Mouse (Mus musculus) c-Kit-positive CD71-negative TER-119-negative erythroid progenitor cells, embryonic 14.5 days (primary cell): Measurements from ENCODE around the gene 1700010B08Rik.

Experiments used
- DNase-seq: peaks from one replicate; pipeline ENCODE4 v3.0.0-alpha.2; 2013; ENCODE audit warnings: low read depth

The 1700010B08Rik gene

GRCm38 (mm10) chr2:173722251-173722857, 3.1 kb downstream of the 1700010B08Rik start:
- DNase-seq = no peak

GRCm38 (mm10) chr2:173724382-173724781, 5.2 kb downstream of the 1700010B08Rik start:
- DNase-seq = no peak

DNA sequence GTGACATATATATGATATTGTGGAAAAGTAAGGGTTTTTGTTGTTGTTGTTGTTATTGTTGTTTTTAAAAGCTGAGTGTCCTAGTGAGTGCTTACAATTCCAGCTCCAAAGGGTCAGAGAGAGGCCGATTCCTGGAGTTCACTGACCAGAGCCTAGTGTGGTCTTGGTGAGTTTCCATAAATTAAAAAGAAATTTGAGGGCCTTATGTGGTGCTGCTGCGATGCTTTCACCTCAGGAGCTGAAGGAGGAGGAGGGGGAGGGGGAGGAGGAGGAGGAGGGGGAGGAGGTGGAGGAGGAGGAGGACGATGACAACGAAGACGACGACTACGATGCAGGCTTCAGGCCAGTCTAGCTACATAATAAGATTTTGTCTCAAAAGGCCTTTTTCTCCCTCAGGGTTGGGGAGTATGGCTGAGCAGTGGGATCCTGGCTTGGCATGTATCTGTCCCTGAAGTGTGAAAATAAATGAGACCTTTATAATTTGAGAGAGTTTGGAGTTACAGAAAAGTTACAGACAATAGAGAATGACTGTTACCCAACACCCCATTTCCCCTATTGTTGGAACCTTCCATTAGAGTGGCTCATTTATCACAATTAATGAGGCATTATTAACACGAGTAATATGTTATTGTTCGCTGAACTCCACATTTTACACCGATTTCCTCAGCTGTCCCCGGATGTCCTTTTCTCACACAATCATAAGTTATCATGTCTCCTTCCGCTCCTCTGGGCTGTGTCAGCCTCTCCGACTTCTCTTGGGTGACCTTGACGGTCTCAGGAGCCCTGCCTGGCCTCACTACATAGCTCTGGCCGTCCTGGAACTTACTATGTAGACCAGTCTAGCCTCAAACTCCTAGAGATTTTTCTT, 6.0 kb downstream of the 1700010B08Rik start:
- DNase-seq = no peak

DNA sequence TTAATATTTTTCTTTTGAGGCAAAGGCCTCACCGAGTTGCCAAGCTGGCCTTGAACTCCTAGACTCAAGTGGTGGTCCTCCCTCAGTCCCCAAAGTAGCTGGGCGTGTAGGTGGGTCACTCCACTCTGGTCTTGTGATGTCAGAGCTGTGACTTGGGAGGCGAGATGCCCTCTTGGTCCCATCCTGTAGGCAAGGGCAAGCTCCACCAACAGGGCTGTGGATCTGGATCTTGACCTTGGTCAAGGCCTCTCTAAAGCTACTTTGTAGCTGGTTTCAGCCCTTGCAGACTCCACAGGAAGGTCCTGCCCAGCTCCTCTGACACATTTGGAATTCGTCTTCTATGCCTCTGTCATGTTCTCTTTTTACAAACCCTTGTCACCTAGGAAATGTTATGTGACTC, 6.6 kb downstream of the 1700010B08Rik start:
- DNase-seq = no peak

- DNase-seq = no peak
Measured at GRCm38 (mm10) chr2:173730444-173730966, 11.3 kb downstream of the 1700010B08Rik start.

- DNase-seq = no peak
Measured at GRCm38 (mm10) chr2:173734426-173734825, 15.2 kb downstream of the 1700010B08Rik start.

- peak; percentile 94 for DNase-seq
Measured at GRCm38 (mm10) chr2:173737222-173737989, 18.2 kb downstream of the 1700010B08Rik start, which contains the start of gene Vapb. Gene Vapb (plus strand): TSS chr2:173737511.

DNA sequence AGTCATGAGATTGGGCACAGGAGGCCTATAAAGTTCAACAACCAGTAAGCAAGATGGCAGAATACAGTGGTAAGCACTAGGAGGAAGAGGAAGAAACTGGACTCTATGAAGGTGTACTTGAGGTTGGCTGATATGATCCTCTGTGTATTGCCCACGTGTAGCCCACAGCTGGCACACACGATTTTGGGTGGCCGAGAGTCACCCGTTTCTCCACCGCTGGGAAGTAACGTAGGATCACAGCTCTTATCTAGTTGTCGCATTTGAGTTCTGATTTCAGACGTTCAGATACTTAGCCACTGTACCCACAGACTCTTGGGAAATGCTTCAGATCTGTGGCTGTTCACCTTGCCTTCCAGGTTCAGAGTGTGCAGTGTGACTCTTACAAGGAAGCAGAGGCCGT, 19.0 kb downstream of the 1700010B08Rik start:
- DNase-seq = no peak

DNA sequence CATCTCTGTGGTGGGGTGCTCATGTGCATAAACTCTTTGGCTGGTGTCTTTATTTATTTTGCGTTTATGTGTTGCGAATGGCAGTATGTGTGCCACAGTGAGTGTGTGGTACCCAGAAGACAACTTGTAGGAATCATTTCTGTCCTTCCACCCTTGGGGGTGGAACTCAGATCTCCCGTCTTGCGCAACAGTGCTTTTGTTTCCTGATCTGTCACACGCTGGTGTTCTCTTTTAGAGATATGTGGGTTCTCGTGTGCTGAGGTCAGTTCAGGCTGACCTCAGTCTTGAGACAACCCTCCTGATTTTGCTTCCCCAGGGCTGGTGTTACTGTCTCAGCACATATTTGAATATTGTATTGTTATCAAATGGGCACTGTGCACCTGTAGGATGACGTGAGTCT, 19.9 kb downstream of the 1700010B08Rik start:
- no peak for DNase-seq

GRCm38 (mm10) chr2:173742090-173742489, 22.9 kb downstream of the 1700010B08Rik start:
- DNase-seq = no peak

GRCm38 (mm10) chr2:173742744-173743143, 23.5 kb downstream of the 1700010B08Rik start:
- DNase-seq = no peak

DNA sequence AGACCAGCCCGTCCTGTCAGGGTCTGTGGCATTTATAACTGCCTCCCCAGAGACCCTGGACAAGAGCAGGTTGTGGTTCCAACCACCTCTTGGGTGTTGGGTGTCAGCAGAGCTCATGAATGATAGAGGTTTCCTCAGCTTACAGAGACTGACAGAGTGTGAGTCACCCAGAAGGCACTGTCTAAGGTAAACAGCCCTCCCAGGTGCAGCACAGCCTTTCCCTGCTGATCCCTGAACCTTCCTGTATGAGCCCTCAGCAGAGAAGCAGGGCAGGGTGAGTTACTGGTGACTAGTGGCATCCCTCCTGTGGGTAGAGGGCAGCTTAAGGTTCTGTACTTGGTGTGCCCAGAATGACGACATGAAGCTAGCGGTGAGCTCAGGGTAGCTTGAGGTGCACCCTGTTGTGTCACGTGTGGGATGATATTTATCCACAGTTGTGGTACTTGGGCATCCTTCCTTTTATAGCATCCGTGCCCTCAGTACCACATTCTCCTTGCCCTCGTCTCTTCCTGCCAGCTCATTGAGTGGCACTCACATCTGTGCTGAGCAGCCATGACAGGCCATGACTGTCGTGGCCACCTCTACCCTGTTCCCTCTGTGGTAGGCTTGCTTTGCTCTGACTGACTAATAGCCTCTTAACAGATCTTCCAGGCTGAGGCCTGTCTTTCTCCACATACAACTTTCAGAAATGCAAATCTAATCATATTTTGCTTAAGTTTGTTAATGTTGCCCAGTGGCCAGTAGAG, 25.0 kb downstream of the 1700010B08Rik start:
- no peak for DNase-seq

DNA sequence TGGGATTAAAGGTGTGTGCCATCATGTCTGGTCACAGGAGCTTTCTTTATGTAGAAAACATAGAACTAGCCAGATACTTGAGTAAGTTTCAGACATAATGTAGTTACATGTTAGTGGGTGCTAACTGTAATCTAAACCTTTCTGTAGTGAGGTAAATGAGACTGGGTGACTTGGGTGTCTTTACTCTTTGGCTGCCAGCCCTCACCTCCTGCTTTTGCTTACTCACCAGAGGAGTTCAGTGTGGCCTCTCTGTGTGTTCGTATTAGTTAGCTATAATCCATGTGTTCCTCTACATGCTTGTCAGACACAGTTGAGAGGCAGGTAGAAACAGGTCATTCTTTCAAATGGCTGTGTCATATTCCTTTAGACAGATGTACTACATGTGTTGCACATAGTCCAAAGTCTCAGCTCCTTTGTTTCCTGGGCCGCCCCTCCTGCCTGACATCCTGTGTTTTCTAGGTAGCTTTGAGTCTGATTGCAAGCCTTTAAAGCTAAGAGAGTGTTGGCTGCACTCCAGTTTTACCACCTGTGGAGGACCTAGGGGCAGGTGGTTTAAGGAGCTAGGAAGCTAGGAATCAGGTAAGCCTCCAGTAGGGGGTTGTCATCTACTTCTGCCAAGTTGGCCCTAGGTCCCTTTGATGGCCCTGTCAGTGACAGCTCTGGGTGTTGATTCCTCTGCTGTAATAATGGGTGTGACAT, 29.9 kb downstream of the 1700010B08Rik start:
- DNase-seq = no peak

- DNase-seq = no peak
Measured at GRCm38 (mm10) chr2:173755433-173756144, 36.4 kb downstream of the 1700010B08Rik start.

DNA sequence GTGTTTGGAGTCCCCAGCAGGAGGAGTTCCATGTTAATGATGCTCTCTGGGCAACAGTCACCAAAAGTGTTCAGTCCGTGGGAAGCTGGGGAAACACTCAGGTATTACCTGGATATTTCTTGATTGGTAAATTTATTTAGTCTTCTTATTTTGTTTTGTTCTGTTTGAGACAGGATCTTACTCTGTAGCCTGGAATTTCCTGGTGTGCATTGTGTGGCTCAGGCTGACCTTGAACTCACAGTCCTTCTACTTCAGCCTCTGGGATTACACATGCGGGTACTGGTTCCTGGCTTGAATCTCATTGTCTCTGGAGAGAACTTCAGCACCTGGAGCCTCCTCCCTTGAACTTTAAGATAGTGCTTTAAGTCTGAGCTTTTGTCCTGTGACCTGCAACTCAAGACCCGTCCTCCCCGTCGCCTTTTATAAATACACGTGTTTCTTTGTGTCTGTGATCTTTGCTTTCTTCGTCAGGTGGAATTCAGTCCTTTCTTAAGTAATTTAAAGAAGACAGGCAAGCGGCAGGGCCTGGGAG, 38.5 kb downstream of the 1700010B08Rik start:
- no peak for DNase-seq

GRCm38 (mm10) chr2:173760607-173761006, 41.4 kb downstream of the 1700010B08Rik start:
- no peak for DNase-seq

- no peak for DNase-seq
Measured at GRCm38 (mm10) chr2:173764629-173765028, 45.4 kb downstream of the 1700010B08Rik start.

DNA sequence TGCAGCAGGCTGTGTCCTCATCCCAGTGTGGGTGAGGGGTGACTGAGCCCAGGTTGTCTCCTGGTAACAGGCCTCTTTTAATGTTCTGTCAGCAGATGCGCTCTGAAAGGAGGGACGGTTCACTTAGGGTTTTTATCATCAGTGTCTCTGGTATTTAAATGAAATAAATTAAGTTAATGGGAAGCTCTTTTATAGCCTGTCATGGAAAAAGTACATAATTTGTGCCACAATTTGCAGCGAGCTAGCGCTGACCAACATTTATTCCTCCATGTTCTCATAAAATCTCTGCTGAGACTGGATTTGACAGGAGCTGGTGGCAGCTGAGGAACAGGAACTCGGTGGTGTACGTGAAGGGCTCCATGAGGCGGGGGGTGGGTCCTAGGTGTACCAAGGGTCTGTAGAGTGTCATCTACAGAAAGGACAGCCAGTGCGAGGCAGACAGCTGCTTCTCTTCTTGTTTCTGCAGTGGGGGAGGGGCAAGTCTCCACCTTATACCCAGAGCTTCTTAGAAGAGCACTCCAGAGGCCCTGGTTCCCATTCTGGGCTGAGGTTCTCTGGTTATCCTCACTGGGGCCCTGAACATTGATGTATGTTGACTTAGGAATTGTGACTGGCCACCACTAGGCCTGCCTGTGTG, 48.9 kb downstream of the 1700010B08Rik start:
- no peak for DNase-seq

DNA sequence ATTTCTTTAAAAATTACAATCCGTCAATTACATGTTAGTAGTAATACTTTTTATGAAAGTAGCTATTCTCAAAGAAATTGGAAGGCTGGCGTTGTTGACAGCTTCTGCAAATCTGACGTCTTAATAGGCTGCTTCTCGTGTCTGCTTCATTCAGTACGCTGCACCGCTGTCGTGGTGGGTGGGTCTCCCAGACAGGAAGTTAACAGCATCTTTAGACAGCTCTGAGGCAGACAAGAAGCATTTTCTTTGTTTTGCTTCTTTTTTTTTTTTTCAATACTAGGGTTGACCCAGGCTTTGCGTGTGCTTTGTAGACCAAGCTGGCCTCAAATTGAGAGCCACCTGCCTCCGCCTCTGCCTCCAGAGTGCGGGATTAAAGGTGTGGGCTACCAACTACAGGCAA, 50.0 kb downstream of the 1700010B08Rik start:
- DNase-seq = no peak

- DNase-seq = no peak
Measured at GRCm38 (mm10) chr2:173770620-173771019, 51.4 kb downstream of the 1700010B08Rik start.
